Mouse (Mus musculus): ENCODE results near the gene Ralgapb.

DNA sequence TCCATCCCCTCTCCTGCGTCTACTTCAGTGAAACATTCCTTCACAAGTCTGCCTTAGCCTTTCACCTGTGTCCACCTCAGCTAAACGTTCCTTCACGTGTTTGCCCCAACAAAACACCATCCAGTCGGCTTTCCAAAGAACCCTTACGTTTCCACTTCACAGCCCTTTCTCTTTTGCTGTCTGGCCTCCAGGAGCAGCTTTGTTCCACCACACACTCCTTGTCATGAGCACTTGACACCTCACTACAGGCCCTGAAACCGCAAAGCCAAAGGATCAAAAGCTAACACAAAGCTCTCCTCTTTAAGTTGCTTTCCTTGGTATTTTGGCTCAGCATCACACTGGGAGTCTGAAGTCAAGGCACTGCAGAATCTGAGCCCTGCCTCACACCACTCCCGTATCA lies 36.1 kb upstream of the Ralgapb start:
- TF ChIP-seq USF1 (IDR thresholded peaks at IDR 0.05; ENCODE audit: low read depth), result no peak
- TF ChIP-seq POLR2A (IDR thresholded peaks at IDR 0.05; ENCODE audit: insufficient read length, low read depth), result no peak
- TF ChIP-seq MAX (IDR thresholded peaks at IDR 0.05; ENCODE audit: low read depth), result no peak
- TF ChIP-seq POLR2AphosphoS2 (IDR thresholded peaks at IDR 0.05; ENCODE audit: insufficient read length, low read depth), result no peak
- TF ChIP-seq E2F4 (IDR thresholded peaks at IDR 0.05; ENCODE audit: insufficient read depth), result no peak
- TF ChIP-seq REST (IDR thresholded peaks at IDR 0.05; ENCODE audit: insufficient read depth, insufficient read length), result no peak
- TF ChIP-seq MYOG (IDR thresholded peaks at IDR 0.05; ENCODE audit: control insufficient read depth in 1 of 3, insufficient read depth in 1 of 3, insufficient read length in 2 of 3, low read depth in 2 of 3), result no peak
- TF ChIP-seq MYOD1 (IDR thresholded peaks at IDR 0.05; ENCODE audit: control insufficient read depth in 1 of 3, insufficient read length in 2 of 3, low read depth in 2 of 3), result no peak
- TF ChIP-seq SRF (IDR thresholded peaks at IDR 0.05; ENCODE audit: control insufficient read depth, insufficient read length, low read depth), result no peak

Data from myocyte (in vitro differentiated cells).